14 mouse cellular contexts compared by ENCODE assay signal in genomic region chr11:96877071-96877470, GRCm38 (mm10). TPM values are rescaled to one million over a fixed set of nuclear protein-coding genes. Genes with fewer than 3 reads are reported as not detected.
A peak's percentile ranks its signal among the peaks of the same experiment; 100 is the strongest.
DNase-seq lines count a peak whose midpoint lies in the region; ATAC-seq lines count a peak whose summit lies in the region.
"Had no signal": no experiment of that assay in that cellular context is flagged by ENCODE, and none has a peak within 500 bp of the region (broad histone marks: within the 10 kb centered on the region; RNA-seq: fewer than 3 reads in every experiment).

No protein-coding gene starts in this region.

- ATAC-seq in embryonic facial prominence, embryonic 11.5 days (replicated peaks; ENCODE audit: insufficient number of reproducible peaks, low FRiP score, low TSS enrichment, low read depth): no peak
- no peak for ATAC-seq in embryonic facial prominence, embryonic 14.5 days (ENCODE audit: low read depth)
- ATAC-seq in hindbrain, embryonic 14.5 days (ENCODE audit: low FRiP score): no peak
- ATAC-seq in midbrain, embryonic 13.5 days: no peak

- no peaks in the 10 kb centered on the region for H3K27me3 ChIP-seq in embryonic facial prominence, embryonic 11.5 days (ENCODE audit: control insufficient read depth, insufficient read depth, low read length)
- H3K27me3 ChIP-seq in embryonic facial prominence, embryonic 14.5 days (replicated peaks; ENCODE audit: control insufficient read depth, insufficient read depth, low read length): 0 out of 2 replicates have a peak, but pooled peaks cover 3% of the 10 kb centered on the region
- no peaks in the 10 kb centered on the region for H3K27me3 ChIP-seq in hindbrain, embryonic 14.5 days (ENCODE audit: control insufficient read depth, insufficient read depth, low read length)
- H3K27me3 ChIP-seq in midbrain, embryonic 13.5 days: no peaks in the 10 kb centered on the region

- no peak overlapping the region for H3K4me3 ChIP-seq in embryonic facial prominence, embryonic 11.5 days (ENCODE audit: low read depth, low read length)
- no peak overlapping the region for H3K4me3 ChIP-seq in embryonic facial prominence, embryonic 14.5 days (ENCODE audit: low read depth, low read length)
- H3K4me3 ChIP-seq in hindbrain, embryonic 14.5 days (replicated peaks; ENCODE audit: low read length): no peak overlapping the region
- no peak overlapping the region for H3K4me3 ChIP-seq in midbrain, embryonic 13.5 days (replicated peaks)
- H3K4me3 ChIP-seq: heart, embryonic 12.5 days; left cerebral cortex, adult 2 months had no signal

- H3K4me2 ChIP-seq in embryonic facial prominence, embryonic 11.5 days (ENCODE audit: low read depth, low read length): no peak overlapping the region
- no peak overlapping the region for H3K4me2 ChIP-seq in embryonic facial prominence, embryonic 14.5 days (ENCODE audit: low read depth, low read length)
- H3K4me2 ChIP-seq in hindbrain, embryonic 14.5 days (replicated peaks): no peak overlapping the region
- peak overlapping the region; percentile 52 for H3K4me2 ChIP-seq in midbrain, embryonic 13.5 days (replicated peaks)

- H3K4me1 ChIP-seq in embryonic facial prominence, embryonic 11.5 days (ENCODE audit: control insufficient read depth, insufficient read depth, low read length): peaks cover 22% of the 10 kb centered on the region
- H3K4me1 ChIP-seq in embryonic facial prominence, embryonic 14.5 days (ENCODE audit: control insufficient read depth, insufficient read depth, low read length): peaks cover 31% of the 10 kb centered on the region
- H3K4me1 ChIP-seq in hindbrain, embryonic 14.5 days (replicated peaks; ENCODE audit: control insufficient read depth, insufficient read depth, low read length): peaks cover 68% of the 10 kb centered on the region
- peaks cover 71% of the 10 kb centered on the region for H3K4me1 ChIP-seq in midbrain, embryonic 13.5 days (replicated peaks)

- DNase-seq in embryonic facial prominence, embryonic 11.5 days (ENCODE audit: low spot score): no peak
- no peak for DNase-seq in embryonic facial prominence, embryonic 14.5 days (ENCODE audit: low spot score)
- no peak for DNase-seq in hindbrain, embryonic 14.5 days (ENCODE audit: low spot score)
- DNase-seq in left cerebral cortex, postnatal 36 days (ENCODE audit: low spot score in 2 of 2): no peak
- DNase-seq in urinary bladder, postnatal 14 days (ENCODE audit: low spot score): no peak
- no peak for DNase-seq in urinary bladder, postnatal 25 days (ENCODE audit: low spot score)
- DNase-seq in left cerebral cortex, postnatal 4 days: no peak
- DNase-seq: cerebellum, adult 9-11 months; kidney, adult 9 months; lung, adult 18-20 months had no signal

- H3K9me3 ChIP-seq in embryonic facial prominence, embryonic 11.5 days (replicated peaks; ENCODE audit: control insufficient read depth, low read length): no peaks in the 10 kb centered on the region
- no peaks in the 10 kb centered on the region for H3K9me3 ChIP-seq in embryonic facial prominence, embryonic 14.5 days (ENCODE audit: control insufficient read depth, low read length)
- H3K9me3 ChIP-seq in hindbrain, embryonic 14.5 days (ENCODE audit: control insufficient read depth, low read length): no peaks in the 10 kb centered on the region
- H3K9me3 ChIP-seq in midbrain, embryonic 13.5 days: no peaks in the 10 kb centered on the region
- H3K9me3 ChIP-seq: heart, embryonic 12.5 days had no signal

- intact Hi-C loops in left cerebral cortex, postnatal 36 days (cut with DNase I): no loop called here
- intact Hi-C loops in left cerebral cortex, postnatal 4 days (cut with DNase I): no loop called here

- H3K9ac ChIP-seq in embryonic facial prominence, embryonic 11.5 days (replicated peaks; ENCODE audit: low read length): peak overlapping the region; percentile 61
- peak overlapping the region; percentile 49; the same call in 1 of the 2 replicates for H3K9ac ChIP-seq in embryonic facial prominence, embryonic 14.5 days (ENCODE audit: low read depth, low read length)
- peak overlapping the region; percentile 65 for H3K9ac ChIP-seq in hindbrain, embryonic 14.5 days
- H3K9ac ChIP-seq in midbrain, embryonic 13.5 days (replicated peaks): peak overlapping the region; percentile 72
- H3K9ac ChIP-seq: heart, embryonic 12.5 days had no signal

- WGBS in embryonic facial prominence, embryonic 11.5 days: 45% methylated on average over 4 of the region's 4 CpGs
- 42% methylated on average over 4 of the region's 4 CpGs for WGBS in embryonic facial prominence, embryonic 14.5 days
- WGBS in hindbrain, embryonic 14.5 days: 23% methylated on average over 4 of the region's 4 CpGs
- WGBS in midbrain, embryonic 13.5 days: 25% methylated on average over 4 of the region's 4 CpGs

- peak overlapping the region; percentile 91 for H3K27ac ChIP-seq in embryonic facial prominence, embryonic 11.5 days (replicated peaks; ENCODE audit: low read depth, low read length)
- peak overlapping the region; percentile 76; the same call in 1 of the 2 replicates for H3K27ac ChIP-seq in embryonic facial prominence, embryonic 14.5 days (replicated peaks; ENCODE audit: low read depth, low read length)
- H3K27ac ChIP-seq in hindbrain, embryonic 14.5 days: peak overlapping the region; percentile 100
- peak overlapping the region; percentile 100 for H3K27ac ChIP-seq in midbrain, embryonic 13.5 days

- no peaks in the 10 kb centered on the region for H3K36me3 ChIP-seq in embryonic facial prominence, embryonic 11.5 days (replicated peaks; ENCODE audit: control insufficient read depth, insufficient read depth, low read depth, low read length)
- no peaks in the 10 kb centered on the region for H3K36me3 ChIP-seq in embryonic facial prominence, embryonic 14.5 days (ENCODE audit: control insufficient read depth, insufficient read depth, low read length)
- H3K36me3 ChIP-seq in hindbrain, embryonic 14.5 days (replicated peaks; ENCODE audit: control insufficient read depth, insufficient read depth): no peaks in the 10 kb centered on the region
- H3K36me3 ChIP-seq in midbrain, embryonic 13.5 days: no peaks in the 10 kb centered on the region
- H3K36me3 ChIP-seq: heart, embryonic 12.5 days had no signal

RNA-seq across cellular contexts. Expression of gene Copz2, which starts 27.4 kb away (rescaled TPM):
- 61.1 and 61.2 TPM in 2 replicates for polyA plus RNA-seq in embryonic facial prominence, embryonic 11.5 days (2014; fragmentation: Nextera tagmentation; extraction: Ambion mirVana)
- polyA plus RNA-seq in embryonic facial prominence, embryonic 14.5 days (2014; fragmentation: Nextera tagmentation; extraction: Ambion mirVana): 228 and 237 TPM in 2 replicates
- polyA plus RNA-seq in hindbrain, embryonic 14.5 days (2014; fragmentation: Nextera tagmentation; extraction: Ambion mirVana): 23.1 and 29.7 TPM in 2 replicates
- polyA plus RNA-seq in midbrain, embryonic 13.5 days (2015; fragmentation: Nextera tagmentation; extraction: Ambion mirVana): 14.8 and 19.7 TPM in 2 replicates
- total RNA-seq in left cerebral cortex, postnatal 36 days (2021): 1 to 10 TPM; 4.5 to 5.0 TPM
- total RNA-seq in left cerebral cortex, postnatal 4 days (2021): 1 to 10 TPM; 4.1 to 5.9 TPM

RNA-seq across cellular contexts. Expression of gene Cdk5rap3, which starts 39.2 kb away (rescaled TPM):
- 76.0 and 76.2 TPM in 2 replicates for polyA plus RNA-seq in embryonic facial prominence, embryonic 11.5 days (2014; fragmentation: Nextera tagmentation; extraction: Ambion mirVana)
- 65.5 and 83.4 TPM in 2 replicates for polyA plus RNA-seq in embryonic facial prominence, embryonic 14.5 days (2014; fragmentation: Nextera tagmentation; extraction: Ambion mirVana)
- 74.0 and 77.8 TPM in 2 replicates for polyA plus RNA-seq in hindbrain, embryonic 14.5 days (2014; fragmentation: Nextera tagmentation; extraction: Ambion mirVana)
- polyA plus RNA-seq in midbrain, embryonic 13.5 days (2015; fragmentation: Nextera tagmentation; extraction: Ambion mirVana): 103 and 104 TPM in 2 replicates
- total RNA-seq in left cerebral cortex, postnatal 36 days (2021): 10 to 100 TPM; 30.3 to 31.5 TPM
- 10 to 100 TPM; 63.3 to 65.4 TPM for total RNA-seq in left cerebral cortex, postnatal 4 days (2021)

RNA-seq across cellular contexts. Expression of gene Nfe2l1, which starts 47.3 kb away (rescaled TPM):
- polyA plus RNA-seq in embryonic facial prominence, embryonic 11.5 days (2014; fragmentation: Nextera tagmentation; extraction: Ambion mirVana): 30.3 and 32.5 TPM in 2 replicates
- polyA plus RNA-seq in embryonic facial prominence, embryonic 14.5 days (2014; fragmentation: Nextera tagmentation; extraction: Ambion mirVana): 54.6 and 56.0 TPM in 2 replicates
- polyA plus RNA-seq in hindbrain, embryonic 14.5 days (2014; fragmentation: Nextera tagmentation; extraction: Ambion mirVana): 49.3 and 54.7 TPM in 2 replicates
- 67.8 and 69.0 TPM in 2 replicates for polyA plus RNA-seq in midbrain, embryonic 13.5 days (2015; fragmentation: Nextera tagmentation; extraction: Ambion mirVana)
- total RNA-seq in left cerebral cortex, postnatal 36 days (2021): 100 to 1,000 TPM; 262 to 282 TPM
- total RNA-seq in left cerebral cortex, postnatal 4 days (2021): 100 to 1,000 TPM; 108 to 115 TPM

RNA-seq across cellular contexts. Expression of gene Prr15l, which starts 50.8 kb away (rescaled TPM):
- polyA plus RNA-seq in embryonic facial prominence, embryonic 11.5 days (2014; fragmentation: Nextera tagmentation; extraction: Ambion mirVana): 1.7 and 2.8 TPM in 2 replicates
- 3.1 and 4.7 TPM in 2 replicates for polyA plus RNA-seq in embryonic facial prominence, embryonic 14.5 days (2014; fragmentation: Nextera tagmentation; extraction: Ambion mirVana)
- polyA plus RNA-seq in hindbrain, embryonic 14.5 days (2014; fragmentation: Nextera tagmentation; extraction: Ambion mirVana): 0.16 TPM in 2 replicates
- 0.10 TPM in 1 of 2 replicates, not detected in the other for polyA plus RNA-seq in midbrain, embryonic 13.5 days (2015; fragmentation: Nextera tagmentation; extraction: Ambion mirVana)
- not detected for total RNA-seq in left cerebral cortex, postnatal 36 days (2021)
- not detected for total RNA-seq in left cerebral cortex, postnatal 4 days (2021)
- total RNA-seq: gastrocnemius, adult 18-20 months; left cerebral cortex, adult 2 months had no signal
